Mouse (Mus musculus): ENCODE data around the gene Olfr691. TPM values are rescaled to one million over a fixed set of nuclear protein-coding genes. Genes with fewer than 3 reads are reported as not detected.

The Olfr691 gene
- polyA plus RNA-seq, 1 experiment from 2014 or later: not detected

DNA sequence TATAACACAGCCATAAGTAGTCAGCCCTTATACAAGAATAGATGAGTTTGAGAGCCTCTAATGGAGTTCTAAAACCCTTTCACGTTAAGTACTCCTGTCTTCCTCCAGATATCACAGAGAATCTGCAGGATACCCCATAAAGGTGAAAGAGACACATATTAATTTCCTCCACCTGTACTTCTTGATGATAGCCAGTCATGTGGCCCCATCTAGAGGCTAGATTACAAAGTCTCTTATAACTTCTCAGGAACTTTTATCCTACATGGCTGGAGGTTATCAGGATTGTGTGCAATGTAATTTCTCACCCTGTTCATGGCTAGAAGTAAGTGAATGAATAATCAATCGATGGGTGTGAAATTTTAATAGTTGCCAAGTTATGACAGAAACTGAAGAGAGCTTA, 16.8 kb downstream of the Olfr691 start:
- H3K27ac ChIP-seq: no peak overlapping the region
- H3K79me2 ChIP-seq (ENCODE audit: inconsistent target): no peaks in the 10 kb centered on the region
- H3K36me3 ChIP-seq (ENCODE audit: inconsistent target): no peaks in the 10 kb centered on the region
- WGBS (ENCODE audit: missing documents): 67% methylated on average over 2 of the region's 2 CpGs
- no peak overlapping the region for H3K4me3 ChIP-seq (ENCODE audit: inconsistent target)

DNA sequence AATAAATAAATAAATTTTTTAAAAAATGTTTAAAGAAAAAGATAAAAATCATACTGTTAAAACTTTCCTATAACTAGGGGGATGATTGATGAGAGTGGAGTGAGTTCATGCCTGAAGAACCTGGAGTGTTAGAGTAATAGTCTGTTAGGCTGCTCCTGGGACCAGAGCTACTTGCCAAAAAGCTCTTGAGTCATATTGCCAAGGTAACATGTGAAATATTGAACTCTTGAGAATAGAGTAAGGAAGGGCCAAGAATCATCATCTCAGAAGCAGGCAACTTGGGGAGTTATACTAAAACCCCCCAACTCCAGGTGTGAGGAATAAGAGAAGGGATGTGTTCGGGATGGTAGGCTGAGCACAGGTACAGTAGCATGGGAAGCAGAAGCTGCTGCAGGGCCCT, 31.2 kb downstream of the Olfr691 start, which contains the start of gene Olfr689:
Gene Olfr689 (plus strand): TSS at position 301 of the 400 bp plus-strand sequence.
- no peak within 1 kb of the TSS for H3K27ac ChIP-seq
- WGBS (ENCODE audit: missing documents): 56% methylated on average over 1 of the region's 1 CpGs
- no peaks in the 10 kb centered on the region for H3K36me3 ChIP-seq (ENCODE audit: inconsistent target)
- no peak within 1 kb of the TSS for H3K4me3 ChIP-seq (ENCODE audit: inconsistent target)
- H3K79me2 ChIP-seq (ENCODE audit: inconsistent target): no peaks in the 10 kb centered on the region

DNA sequence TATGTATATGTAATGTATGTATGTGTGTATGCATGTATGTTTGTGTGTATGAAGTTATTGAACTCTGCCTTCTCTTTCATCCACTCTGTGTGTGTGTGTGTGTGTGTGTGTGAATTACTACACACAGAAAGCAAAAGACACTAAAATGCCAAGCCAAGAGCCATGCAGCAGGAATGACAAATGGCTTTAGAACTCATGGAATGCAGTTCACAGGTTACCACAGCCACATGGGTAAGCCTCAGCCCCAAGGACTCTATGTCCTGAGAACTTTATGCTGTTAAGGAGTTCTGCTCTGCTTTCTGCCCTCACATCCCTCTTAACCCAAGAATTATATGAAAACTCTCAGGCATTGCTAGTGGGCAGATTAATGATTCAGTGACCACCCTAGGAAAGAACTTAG, 52.0 kb downstream of the Olfr691 start:
- no peak overlapping the region for H3K27ac ChIP-seq
- no peaks in the 10 kb centered on the region for H3K36me3 ChIP-seq (ENCODE audit: inconsistent target)
- H3K4me3 ChIP-seq (ENCODE audit: inconsistent target): no peak overlapping the region
- H3K79me2 ChIP-seq (ENCODE audit: inconsistent target): no peaks in the 10 kb centered on the region

DNA sequence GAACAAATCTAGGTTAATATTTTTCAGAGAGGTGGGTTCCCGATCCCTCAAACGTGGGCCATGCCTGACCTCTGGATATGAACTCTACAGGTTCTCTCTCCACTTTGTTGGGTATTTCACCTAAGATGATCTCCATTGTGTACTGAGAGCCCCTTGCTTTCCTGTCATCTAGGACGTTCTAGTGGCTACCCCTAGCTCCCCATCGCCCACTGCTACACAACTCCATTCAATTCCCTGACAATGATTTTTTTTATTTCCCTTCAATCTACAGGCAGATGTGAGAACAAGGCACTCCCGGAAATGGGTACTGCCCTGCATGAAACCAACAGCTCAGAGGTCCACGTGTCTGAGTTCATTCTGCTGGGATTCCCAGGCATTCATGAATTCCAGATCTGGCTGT, 54.3 kb downstream of the Olfr691 start, which contains the start of gene Olfr688:
Gene Olfr688 (plus strand): TSS at position 301 of the 400 bp plus-strand sequence.
- no peak within 1 kb of the TSS for H3K27ac ChIP-seq
- no peak within 1 kb of the TSS for H3K4me3 ChIP-seq (ENCODE audit: inconsistent target)
- 79% methylated on average over 5 of the region's 6 CpGs for WGBS (ENCODE audit: missing documents)
- no peaks in the 10 kb centered on the region for H3K79me2 ChIP-seq (ENCODE audit: inconsistent target)
- no peaks in the 10 kb centered on the region for H3K36me3 ChIP-seq (ENCODE audit: inconsistent target)

Other genes with a start within 250 kb of the Olfr691 start
- not detected in 3 replicates for gene Olfr680-ps1, start 249.5 kb downstream of the Olfr691 start, polyA plus RNA-seq (2018)
- not detected in 3 replicates for gene Olfr681, start 225.4 kb downstream of the Olfr691 start, polyA plus RNA-seq (2018)
- not detected in 3 replicates for gene Olfr683, start 195.3 kb downstream of the Olfr691 start, polyA plus RNA-seq (2018)
- gene Olfr684, start 178.6 kb downstream of the Olfr691 start, polyA plus RNA-seq (2018): not detected in 3 replicates
- not detected in 3 replicates for gene Olfr685, start 156.3 kb downstream of the Olfr691 start, polyA plus RNA-seq (2018)
- not detected in 3 replicates for gene Olfr686, start 134.8 kb downstream of the Olfr691 start, polyA plus RNA-seq (2018)
- not detected in 3 replicates for gene Olfr688, start 54.2 kb downstream of the Olfr691 start, polyA plus RNA-seq (2018)
- not detected in 3 replicates for gene Olfr689, start 31.1 kb downstream of the Olfr691 start, polyA plus RNA-seq (2018)
- gene Olfr690, start 8.2 kb downstream of the Olfr691 start, polyA plus RNA-seq (2018): not detected in 3 replicates
- gene Olfr692, start 26.0 kb upstream of the Olfr691 start, polyA plus RNA-seq (2018): not detected in 3 replicates
- not detected in 3 replicates for gene Gm5901, start 32.8 kb upstream of the Olfr691 start, polyA plus RNA-seq (2018)
- 6.6 to 12.5 TPM (median 9.3 TPM) in 3 replicates for gene Fam160a2, start 57.8 kb upstream of the Olfr691 start, polyA plus RNA-seq (2018)
- gene Cnga4, start 62.3 kb upstream of the Olfr691 start, polyA plus RNA-seq (2018): not detected in 3 replicates
- gene Cckbr, start 83.5 kb upstream of the Olfr691 start, polyA plus RNA-seq (2018): not detected in 3 replicates
- not detected in 3 replicates for gene Cavin3, start 140.0 kb upstream of the Olfr691 start, polyA plus RNA-seq (2018)
- 23.5 to 31.0 TPM (median 25.9 TPM) in 3 replicates for gene Smpd1, start 212.1 kb upstream of the Olfr691 start, polyA plus RNA-seq (2018)
- 0.04 to 0.58 TPM in 2 of 3 replicates, not detected in the other for gene Apbb1, start 239.4 kb upstream of the Olfr691 start, polyA plus RNA-seq (2018)

Data from macrophage (primary cell).